Mouse (Mus musculus) limb, embryonic 11.5 days (tissue): ENCODE measurements at regions not wholly inside any gene's neighbourhood (a gene's known extent, or its start where the extent isn't known, plus 50 kb on each side); places are given as distances from the start of the nearest gene placed in this dataset.

Experiments used
- ATAC-seq: fragments of 200-750 bp; cut with Nextera tagmentation; 2 replicates; pipeline ENCODE4 v1.8.0; 2017; ENCODE audit warnings: low read depth; ENCODE audit not compliant: insufficient number of reproducible peaks, low FRiP score, low TSS enrichment
- DNase-seq: peaks from one replicate; pipeline ENCODE4 v3.0.0-alpha.2; 2015; ENCODE audit warnings: low spot score
- H3K27ac ChIP-seq: fragments of 300-500 bp; sonication (generic); replicated peaks from 2 replicates; pipeline ENCODE4 v1.5.1; 2014; ENCODE audit warnings: low read depth, mild to moderate bottlenecking, low read length
- H3K27me3 ChIP-seq: fragments of 300-500 bp; sonication (generic); 2 replicates; pipeline ENCODE4 v1.6.1; 2014; ENCODE audit warnings: mild to moderate bottlenecking, low read length, mixed read lengths; ENCODE audit not compliant: control insufficient read depth, insufficient read depth
- H3K36me3 ChIP-seq: fragments of 300-500 bp; sonication (generic); 2 replicates; pipeline ENCODE4 v1.6.1; 2014; ENCODE audit warnings: mild to moderate bottlenecking, low read length, moderate library complexity, mixed read lengths; ENCODE audit not compliant: control insufficient read depth, insufficient read depth
- H3K4me1 ChIP-seq: fragments of 300-500 bp; sonication (generic); 2 replicates; pipeline ENCODE4 v1.6.1; 2014; ENCODE audit warnings: low read length, mixed read lengths; ENCODE audit not compliant: control insufficient read depth, insufficient read depth
- H3K4me2 ChIP-seq: fragments of 300-500 bp; sonication (generic); 2 replicates; pipeline ENCODE4 v1.6.1; 2014; ENCODE audit warnings: low read depth, mild to moderate bottlenecking, moderate library complexity; ENCODE audit not compliant: severe bottlenecking
- H3K4me3 ChIP-seq: fragments of 300-500 bp; sonication (generic); 2 replicates; pipeline ENCODE4 v1.5.1; 2014; ENCODE audit warnings: low read depth, low read length
- H3K9ac ChIP-seq: fragments of 300-500 bp; sonication (generic); 2 replicates; pipeline ENCODE4 v1.6.1; 2014; ENCODE audit warnings: mild to moderate bottlenecking, low read length
- H3K9me3 ChIP-seq: fragments of 300-500 bp; sonication (generic); 2 replicates; pipeline ENCODE4 v1.6.1; 2016; ENCODE audit warnings: low read length; ENCODE audit not compliant: control insufficient read depth
- WGBS: fragments of 180-500 bp; shearing (Covaris S2); extraction: QIAGEN DNeasy Blood & Tissue Kit; methylation state at CpG from one replicate; pipeline ENCODE4 v1.1.7; 2014; 5-methylcytosine and 5-hydroxymethylcytosine counted together

DNA sequence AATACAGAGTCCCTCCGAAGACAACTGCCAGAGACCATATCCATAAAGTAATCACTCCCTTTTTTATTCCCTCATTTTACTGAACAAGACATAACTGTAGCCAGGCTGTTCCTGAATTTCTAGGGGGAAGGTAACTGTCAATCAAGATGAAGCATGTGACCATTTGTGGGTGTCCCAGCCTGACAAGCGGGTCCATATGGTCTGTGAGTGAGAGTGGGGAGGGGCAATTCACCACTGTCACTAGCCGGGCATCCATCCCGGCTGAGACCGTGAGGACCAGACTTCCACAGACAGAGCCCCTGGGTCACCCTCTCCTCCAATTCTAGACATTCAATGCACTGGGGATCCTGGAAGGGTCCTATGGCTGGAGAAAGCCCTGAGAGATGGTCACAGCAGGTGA lies 54.6 kb downstream of the Gm11733 start:
- Histone ChIP-seq H3K27me3 (no peaks in the 10 kb centered on the region), H3K4me2 (no peak overlapping the region), H3K4me1 (peaks cover 21% of the 10 kb centered on the region; the same call in 1 of the 2 replicates), H3K4me3 (no peak overlapping the region), H3K9ac (no peak overlapping the region), H3K36me3 (no peaks in the 10 kb centered on the region), H3K9me3 (no peaks in the 10 kb centered on the region), H3K27ac (no peak overlapping the region)
- WGBS: 68% methylated on average over 5 of the region's 5 CpGs
- ATAC-seq: no peak
- DNase-seq: no peak

DNA sequence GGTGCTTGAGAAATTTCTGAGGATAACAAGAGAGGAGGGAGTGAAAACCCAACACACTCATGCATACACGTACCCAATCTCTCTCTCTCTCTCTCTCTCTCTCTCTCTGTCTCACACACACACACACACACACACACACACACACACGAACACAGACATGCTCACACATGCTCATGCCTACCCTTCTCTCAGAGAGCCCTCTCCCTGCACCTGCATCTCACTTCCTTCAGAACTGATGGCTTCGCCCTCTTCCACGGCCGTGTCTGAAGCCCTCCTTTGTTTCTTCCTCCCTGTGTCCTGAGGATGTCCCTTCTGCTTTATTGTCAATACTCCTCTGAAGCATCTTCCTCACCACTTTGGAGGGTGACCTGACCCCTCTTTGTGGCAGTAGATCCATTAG lies 56.4 kb downstream of the Gm11733 start:
- Histone ChIP-seq H3K27ac (no peak overlapping the region), H3K36me3 (no peaks in the 10 kb centered on the region), H3K9me3 (no peaks in the 10 kb centered on the region), H3K4me3 (no peak overlapping the region), H3K9ac (no peak overlapping the region), H3K4me2 (no peak overlapping the region), H3K27me3 (no peaks in the 10 kb centered on the region), H3K4me1 (peaks cover 23% of the 10 kb centered on the region; the same call in 1 of the 2 replicates)
- 54% methylated on average over 5 of the region's 5 CpGs for WGBS
- DNase-seq (no peak), ATAC-seq (no peak)

DNA sequence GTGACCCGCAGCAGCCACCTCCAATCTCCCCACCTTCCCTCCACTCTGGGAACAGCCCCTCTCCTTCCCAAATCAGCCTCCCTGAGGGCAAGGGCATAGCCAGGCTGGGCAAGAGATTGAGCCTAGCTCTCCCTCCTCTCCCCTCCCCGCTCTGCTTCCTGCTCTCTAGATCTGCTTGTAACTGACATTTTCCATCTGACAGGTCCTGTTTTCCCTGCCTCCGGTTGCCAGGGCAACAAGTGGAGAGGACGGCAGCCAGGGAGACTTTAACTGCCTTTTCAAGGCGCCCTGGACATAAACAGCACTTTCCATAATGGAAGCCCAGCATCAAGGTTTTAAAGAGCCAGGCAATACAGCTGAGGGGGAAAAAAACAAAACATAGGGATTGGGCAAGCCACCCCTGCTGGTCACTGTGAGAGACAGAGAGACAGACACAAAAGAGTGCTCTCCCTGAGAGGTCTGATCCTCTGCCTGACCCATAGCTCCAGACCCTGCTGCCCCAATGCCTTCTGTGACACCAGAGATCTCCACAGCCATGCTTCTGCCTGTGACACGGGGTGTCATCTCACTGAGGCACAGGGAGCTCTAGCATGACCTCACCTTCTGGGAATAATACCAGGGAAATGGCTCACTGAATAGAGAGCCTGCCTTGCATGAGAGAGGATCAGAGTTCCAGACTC lies 57.2 kb downstream of the Gm11733 start:
- 6% methylated on average over 6 of the region's 6 CpGs for WGBS
- no peak overlapping the region for H3K9ac ChIP-seq
- H3K4me1 ChIP-seq: peaks cover 19% of the 10 kb centered on the region; the same call in 1 of the 2 replicates
- H3K4me3 ChIP-seq: no peak overlapping the region
- DNase-seq (peak; percentile 80), ATAC-seq (no peak)
- no peak overlapping the region for H3K27ac ChIP-seq
- H3K36me3 ChIP-seq: no peaks in the 10 kb centered on the region
- H3K9me3 ChIP-seq: no peaks in the 10 kb centered on the region
- H3K4me2 ChIP-seq: no peak overlapping the region
- H3K27me3 ChIP-seq: no peaks in the 10 kb centered on the region

DNA sequence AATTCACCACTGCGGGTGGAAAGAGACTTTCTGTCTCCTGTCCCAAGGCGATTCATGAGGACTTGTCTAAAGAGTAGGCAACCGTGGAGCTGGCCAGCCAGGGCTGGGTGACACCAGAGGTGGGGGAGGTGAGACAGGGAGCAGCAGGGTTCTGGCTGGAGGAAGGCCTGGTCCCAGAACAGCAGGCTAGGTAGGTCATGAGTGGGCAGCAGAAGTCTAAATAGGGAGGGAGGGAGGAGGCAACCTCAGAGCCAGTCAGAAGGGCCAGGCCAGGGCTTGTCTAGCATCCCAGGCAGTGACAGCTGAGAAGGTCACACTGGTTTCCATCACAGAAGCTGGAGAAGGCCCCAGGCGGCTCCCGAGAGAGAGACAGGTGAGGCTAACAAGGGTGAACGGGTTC lies 59.0 kb downstream of the Gm11733 start:
- H3K27ac ChIP-seq: no peak overlapping the region
- ATAC-seq (no peak), DNase-seq (no peak)
- no peak overlapping the region for H3K4me3 ChIP-seq
- H3K27me3 ChIP-seq: no peaks in the 10 kb centered on the region
- H3K4me2 ChIP-seq: no peak overlapping the region
- no peaks in the 10 kb centered on the region for H3K36me3 ChIP-seq
- H3K9ac ChIP-seq: no peak overlapping the region
- WGBS: 46% methylated on average over 6 of the region's 6 CpGs
- H3K9me3 ChIP-seq: no peaks in the 10 kb centered on the region
- peaks cover 19% of the 10 kb centered on the region; the same call in 1 of the 2 replicates for H3K4me1 ChIP-seq

DNA sequence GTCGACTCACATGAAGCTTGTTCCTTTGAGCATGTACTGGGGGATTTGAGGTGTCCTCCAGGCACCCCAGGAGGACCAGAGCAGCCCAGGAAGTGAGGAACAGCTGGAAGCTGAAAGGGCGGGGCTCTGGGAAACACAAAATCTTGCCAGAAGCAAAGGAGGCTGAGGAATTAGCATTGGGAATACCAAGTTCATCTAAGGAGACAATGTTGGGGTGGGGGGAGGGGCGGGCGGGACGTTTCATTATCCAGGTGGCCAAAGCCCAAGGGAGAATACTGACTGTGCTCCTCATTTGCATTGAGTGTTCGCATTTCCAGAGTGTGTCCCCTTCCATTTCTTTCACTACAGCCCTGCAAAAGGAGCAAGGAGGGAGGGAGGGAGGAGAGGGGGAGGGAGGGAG lies 60.3 kb downstream of the Gm11733 start:
- peaks cover 19% of the 10 kb centered on the region; the same call in 1 of the 2 replicates for H3K4me1 ChIP-seq

DNA sequence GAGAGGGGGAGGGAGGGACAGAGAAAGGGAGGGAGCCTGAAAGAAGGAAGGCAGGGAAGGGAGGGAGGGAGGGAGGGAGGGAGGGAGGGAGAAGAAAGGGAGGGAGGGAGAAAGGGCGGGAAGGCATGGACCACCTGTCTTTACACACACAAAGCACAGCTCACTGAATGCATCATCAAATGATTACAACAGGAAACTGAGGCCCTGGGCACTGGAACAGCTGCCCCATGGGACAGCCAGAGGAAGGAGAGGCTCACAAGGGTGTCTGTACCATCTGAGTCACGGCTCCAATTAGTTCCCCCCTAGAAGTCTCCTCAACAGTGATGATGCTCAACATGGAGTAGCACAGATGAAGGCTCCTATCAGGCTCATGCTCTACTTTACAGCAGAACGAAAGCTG lies 60.8 kb downstream of the Gm11733 start:
- H3K9me3 ChIP-seq: no peaks in the 10 kb centered on the region
- WGBS: 56% methylated on average over 3 of the region's 3 CpGs
- no peak overlapping the region for H3K4me2 ChIP-seq
- peaks cover 19% of the 10 kb centered on the region; the same call in 1 of the 2 replicates for H3K4me1 ChIP-seq
- no peak overlapping the region for H3K27ac ChIP-seq
- ATAC-seq (no peak), DNase-seq (no peak)
- no peak overlapping the region for H3K9ac ChIP-seq
- no peaks in the 10 kb centered on the region for H3K36me3 ChIP-seq
- H3K4me3 ChIP-seq: no peak overlapping the region
- H3K27me3 ChIP-seq: no peaks in the 10 kb centered on the region

More for the DNA sequence above, 60.3 kb downstream of the Gm11733 start:
- H3K27ac ChIP-seq: no peak overlapping the region
- H3K27me3 ChIP-seq: no peaks in the 10 kb centered on the region
- H3K4me3 ChIP-seq: no peak overlapping the region
- H3K9me3 ChIP-seq: no peaks in the 10 kb centered on the region
- ATAC-seq (no peak), DNase-seq (no peak)
- no peaks in the 10 kb centered on the region for H3K36me3 ChIP-seq
- 37% methylated on average over 5 of the region's 6 CpGs for WGBS
- no peak overlapping the region for H3K4me2 ChIP-seq
- H3K9ac ChIP-seq: no peak overlapping the region

DNA sequence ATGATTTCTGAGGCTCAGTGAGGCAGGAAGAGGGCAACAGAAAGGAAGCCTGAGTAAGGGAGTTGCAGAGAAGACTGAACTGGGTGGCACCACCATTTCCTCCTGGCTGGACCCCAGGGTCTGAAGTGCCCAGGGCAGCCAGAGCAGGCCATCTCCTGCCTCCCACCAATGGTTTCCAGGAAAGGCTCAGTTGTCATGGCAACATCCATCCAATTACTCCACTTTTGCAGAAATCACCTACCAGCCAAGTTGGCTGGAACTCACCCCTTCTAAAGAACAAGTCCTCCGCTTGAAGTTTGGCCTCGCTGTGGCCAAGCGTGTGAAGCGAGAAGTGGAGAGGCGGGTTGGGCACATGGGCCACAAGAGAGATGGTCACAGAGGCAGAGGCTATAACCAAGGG lies 67.8 kb downstream of the Gm11733 start:
- no peak overlapping the region for H3K4me3 ChIP-seq
- no peaks in the 10 kb centered on the region for H3K9me3 ChIP-seq
- ATAC-seq: no peak
- no peak overlapping the region for H3K27ac ChIP-seq
- 0 out of 2 replicates have a peak, but pooled peaks cover 2% of the 10 kb centered on the region for H3K4me1 ChIP-seq
- no peak overlapping the region for H3K4me2 ChIP-seq
- no peaks in the 10 kb centered on the region for H3K36me3 ChIP-seq
- H3K9ac ChIP-seq: no peak overlapping the region
- no peaks in the 10 kb centered on the region for H3K27me3 ChIP-seq
- WGBS: 97% methylated on average over 5 of the region's 5 CpGs
- DNase-seq: no peak

DNA sequence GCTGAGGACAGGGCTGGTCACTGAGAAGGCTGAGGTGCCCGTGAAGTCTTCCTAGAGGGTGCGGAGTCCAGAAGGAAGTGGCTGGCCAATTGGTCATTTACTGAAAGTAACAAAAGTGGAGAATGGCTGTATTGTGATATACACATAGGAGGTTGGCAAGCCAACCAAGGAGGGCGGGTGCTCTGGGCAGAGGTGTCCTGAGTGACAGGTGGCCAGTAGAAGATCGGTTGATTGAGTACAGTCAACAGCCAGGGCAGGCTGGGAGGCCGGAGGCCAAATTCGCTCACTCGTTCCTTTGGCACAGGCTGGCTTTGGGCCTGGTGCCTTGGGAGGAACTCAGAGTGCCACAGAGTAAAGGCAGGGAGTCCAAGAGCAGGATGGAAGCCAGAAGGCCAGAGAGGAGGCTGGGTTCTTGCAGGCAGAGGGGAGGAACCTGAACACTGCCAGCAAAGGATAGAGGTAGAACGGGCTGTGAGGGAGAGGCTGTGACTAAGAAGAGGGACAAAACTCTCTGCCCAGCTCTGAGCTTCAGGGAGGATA lies 68.3 kb downstream of the Gm11733 start:
- no peak for DNase-seq
- no peak overlapping the region for H3K9ac ChIP-seq
- H3K4me1 ChIP-seq: 0 out of 2 replicates have a peak, but pooled peaks cover 2% of the 10 kb centered on the region
- WGBS: 92% methylated on average over 8 of the region's 8 CpGs
- H3K27me3 ChIP-seq: no peaks in the 10 kb centered on the region
- no peak for ATAC-seq
- H3K27ac ChIP-seq: no peak overlapping the region
- no peak overlapping the region for H3K4me3 ChIP-seq
- no peaks in the 10 kb centered on the region for H3K9me3 ChIP-seq
- no peak overlapping the region for H3K4me2 ChIP-seq
- H3K36me3 ChIP-seq: no peaks in the 10 kb centered on the region
